Mouse (Mus musculus) induced T-regulatory cell, adult 2 months (primary cell): ENCODE data around the gene Taok1.
A peak's percentile ranks its signal among the peaks of the same experiment; 100 is the strongest.
"Not testable (repeated sequence)": the region's sequence is repeated elsewhere in the genome, so short reads cannot be mapped to it uniquely, and the experiment has no call there.

Source experiments
- DNase-seq: peaks from one replicate; pipeline ENCODE4 v3.0.0-alpha.2; 2012; ENCODE audit warnings: low read depth

The Taok1 gene

GRCm38 (mm10) chr11:77545261-77545660, 62.4 kb downstream of the Taok1 start:
- DNase-seq: no peak

GRCm38 (mm10) chr11:77532202-77532846, 75.3 kb downstream of the Taok1 start:
- peak; percentile 71 for DNase-seq

- DNase-seq: no peak
These were observed 76.8 kb downstream of the Taok1 start for GRCm38 (mm10) chr11:77530862-77531261.

DNA sequence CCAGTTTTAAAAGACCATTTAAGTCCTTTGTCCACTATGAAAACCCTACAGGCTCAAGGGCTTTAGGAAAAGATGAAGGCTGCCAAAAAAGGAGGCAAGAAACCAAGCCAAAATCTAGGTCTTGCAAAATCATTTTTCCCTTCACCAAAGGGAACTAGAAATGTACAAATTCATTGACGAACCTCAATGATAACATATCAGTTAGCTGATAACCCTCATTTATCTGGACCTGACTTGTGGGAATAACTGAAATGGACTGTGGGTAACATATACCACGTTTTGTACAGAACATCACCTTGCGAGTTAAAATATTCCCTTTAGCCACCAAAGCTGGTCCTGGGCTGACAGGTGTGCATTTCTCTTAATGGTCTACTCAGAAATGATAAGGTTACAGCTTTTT, 78.0 kb downstream of the Taok1 start:
- no peak for DNase-seq

DNA sequence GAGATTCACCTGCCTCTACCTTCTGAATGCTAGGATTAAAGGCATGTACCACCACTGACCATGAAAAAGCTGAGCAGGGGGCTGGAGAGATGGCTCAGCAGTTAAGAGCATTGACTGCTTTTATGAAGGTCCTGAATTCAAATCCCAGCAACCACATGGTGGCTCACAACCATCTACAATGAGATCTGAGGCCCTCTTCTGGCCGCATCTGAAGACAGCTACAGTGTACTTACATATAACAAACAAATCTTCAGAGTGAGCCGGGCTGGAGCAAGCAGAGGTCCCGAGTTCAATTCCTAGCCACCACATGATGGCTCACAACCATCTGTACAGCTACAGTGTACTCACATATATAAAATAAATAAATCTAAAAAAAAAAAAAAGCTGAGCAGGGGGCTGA, 79.2 kb downstream of the Taok1 start:
- not testable (repeated sequence) for DNase-seq

- no peak for DNase-seq
These were observed 81.7 kb downstream of the Taok1 start for GRCm38 (mm10) chr11:77525804-77526486.

- DNase-seq: peak; percentile 34
These were observed 86.8 kb downstream of the Taok1 start for GRCm38 (mm10) chr11:77520601-77521529.

DNA sequence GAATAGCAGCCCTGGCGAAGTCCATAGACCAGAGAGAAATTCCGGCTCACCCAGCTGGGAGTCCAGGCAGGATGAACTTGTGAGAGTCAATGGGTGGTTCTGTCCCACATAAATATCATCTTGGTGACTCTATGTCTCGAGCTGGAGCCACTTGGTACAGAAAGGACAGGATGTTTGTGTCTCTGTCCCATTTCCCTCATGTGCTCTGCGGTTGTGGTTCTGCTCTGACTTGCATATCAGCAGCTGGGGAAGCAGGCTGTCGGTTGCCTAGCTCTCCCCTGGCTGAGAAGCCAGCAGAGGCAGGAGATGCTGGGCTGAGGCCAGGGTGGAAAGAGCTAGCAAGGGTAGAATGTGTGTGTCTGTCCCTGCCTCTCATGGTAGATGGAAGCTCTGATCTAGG, 88.6 kb downstream of the Taok1 start, which contains the start of gene Gm10392:
Gm10392 (minus strand) TSS at position 156 of the 400 bp plus-strand sequence.
- DNase-seq: peak; percentile 84

- DNase-seq: peak; percentile 51
These were observed 89.4 kb downstream of the Taok1 start for GRCm38 (mm10) chr11:77518051-77518798.

GRCm38 (mm10) chr11:77516553-77517425, 90.8 kb downstream of the Taok1 start:
- no peak for DNase-seq

DNA sequence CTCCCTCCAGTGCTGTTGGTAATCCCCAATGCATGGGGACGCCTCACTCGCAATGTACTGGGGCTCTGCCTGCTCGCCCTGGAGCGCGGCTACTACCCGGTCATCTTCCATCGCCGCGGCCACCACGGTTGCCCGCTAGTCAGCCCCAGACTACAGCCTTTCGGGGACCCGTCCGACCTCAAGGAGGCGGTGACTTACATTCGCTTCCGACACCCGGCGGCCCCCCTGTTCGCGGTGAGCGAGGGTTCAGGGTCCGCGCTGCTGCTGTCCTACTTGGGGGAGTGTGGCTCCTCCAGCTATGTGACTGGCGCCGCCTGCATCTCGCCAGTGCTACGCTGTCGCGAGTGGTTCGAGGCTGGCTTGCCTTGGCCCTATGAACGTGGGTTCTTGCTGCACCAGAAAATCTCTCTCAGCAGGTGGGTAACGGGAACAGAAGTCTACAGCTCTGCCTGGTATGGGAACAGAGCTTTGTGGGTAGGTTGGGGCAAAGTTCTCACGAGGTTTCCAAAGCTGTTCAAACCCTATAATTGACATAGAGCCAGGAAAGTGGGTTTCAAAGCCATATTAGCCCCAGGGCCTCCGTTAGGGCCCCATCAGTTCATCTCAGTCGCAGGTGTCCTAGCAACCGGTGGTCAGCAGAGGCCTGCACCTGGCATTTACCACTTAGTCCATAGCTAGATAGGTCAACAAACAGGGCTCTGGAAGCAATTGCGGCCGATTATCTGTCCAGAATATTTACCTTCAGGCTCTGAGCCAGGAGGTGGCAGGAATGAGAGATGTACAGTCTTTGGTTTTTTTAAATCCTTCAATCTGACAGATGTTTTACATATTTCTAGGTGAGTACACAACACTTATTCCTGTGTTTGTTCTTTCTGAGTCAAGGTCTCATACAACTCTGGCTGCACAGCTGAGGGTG, 91.7 kb downstream of the Taok1 start, which contains the start of gene Trp53i13:
Trp53i13 (minus strand) TSS at position 344 of the 916 bp plus-strand sequence.
- no peak for DNase-seq

DNA sequence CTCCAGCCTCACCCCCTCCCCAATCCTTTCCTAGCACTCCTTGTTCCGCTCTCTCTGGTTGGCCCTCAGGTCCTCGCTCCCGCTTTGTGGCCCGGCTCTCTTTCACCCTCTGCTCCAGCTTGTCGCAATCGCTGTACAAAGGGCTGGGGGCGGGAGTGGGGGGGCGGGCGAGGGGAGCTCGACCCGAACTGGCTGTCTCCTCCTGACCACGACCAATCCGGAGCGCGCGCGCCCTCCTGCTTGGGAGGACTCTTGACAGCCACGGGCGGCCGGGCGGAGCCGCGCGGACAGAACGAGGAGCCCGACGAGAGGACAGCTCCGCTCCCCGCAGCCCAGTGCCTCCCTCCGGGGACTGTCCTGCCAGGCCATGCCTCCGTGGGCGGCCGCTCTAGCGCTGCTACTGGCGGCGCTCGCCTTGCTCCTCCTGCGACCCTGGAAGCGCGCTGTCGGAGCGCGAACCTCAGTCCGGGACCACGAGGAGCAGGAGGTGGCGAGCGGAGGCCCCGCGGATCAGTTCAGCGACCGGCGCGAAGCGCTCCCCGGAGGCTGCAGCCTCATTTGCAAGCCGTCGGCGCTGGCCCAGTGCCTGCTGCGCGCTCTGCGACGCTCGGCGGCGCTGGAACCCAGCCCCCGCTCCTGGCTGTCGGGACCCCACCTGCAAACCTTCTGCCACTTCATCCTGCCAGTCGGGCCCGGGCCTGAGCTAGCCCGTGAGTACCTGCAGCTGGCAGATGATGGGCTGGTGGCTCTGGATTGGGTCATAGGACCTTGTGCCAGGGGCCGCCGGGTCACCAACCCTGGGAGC, 92.6 kb downstream of the Taok1 start, which contains the start of gene Abhd15:
Abhd15 (plus strand) TSS at position 290 of the 805 bp plus-strand sequence.
- peak; percentile 77 for DNase-seq

GRCm38 (mm10) chr11:77514281-77514831, 93.3 kb downstream of the Taok1 start:
- peak; percentile 59 for DNase-seq

- no peak for DNase-seq
These were observed 93.8 kb downstream of the Taok1 start for GRCm38 (mm10) chr11:77513811-77514170.

GRCm38 (mm10) chr11:77512891-77513810, 94.5 kb downstream of the Taok1 start:
- peak; percentile 93 for DNase-seq

DNA sequence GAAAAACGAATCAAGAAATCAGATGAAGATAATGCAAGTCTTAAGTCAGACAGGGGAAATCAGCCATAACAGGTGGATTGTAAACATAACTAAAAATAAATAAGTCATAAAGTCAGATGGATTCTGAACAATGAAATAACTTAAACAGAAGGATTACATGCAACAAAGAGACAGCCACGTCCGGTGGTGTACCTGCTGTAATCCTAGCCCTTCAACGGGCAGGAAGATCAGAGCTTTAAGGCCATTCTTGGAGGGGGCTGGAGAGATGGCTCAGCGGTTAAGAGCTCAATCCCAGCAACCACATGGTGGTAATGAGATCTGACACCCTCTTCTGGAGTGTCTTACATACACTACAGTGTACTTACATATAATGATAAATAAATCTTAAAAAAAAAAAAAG, 96.3 kb downstream of the Taok1 start:
- no peak for DNase-seq
